Mouse (Mus musculus): ENCODE results near the gene Pigk.

The Pigk gene

GRCm38 (mm10) chr3:152733011-152733410 is 19.1 kb downstream of the Pigk start:
- no peak for DNase-seq (ENCODE audit: low read depth)

- DNase-seq (ENCODE audit: low read depth) = no peak
Observed at GRCm38 (mm10) chr3:152733513-152733912, 19.6 kb downstream of the Pigk start.

- no peak for DNase-seq (ENCODE audit: low read depth)
Observed at GRCm38 (mm10) chr3:152734100-152734499, 20.2 kb downstream of the Pigk start.

GRCm38 (mm10) chr3:152735601-152736250 is 21.8 kb downstream of the Pigk start:
- no peak for DNase-seq (ENCODE audit: low read depth)

- DNase-seq (ENCODE audit: low read depth) = no peak
Observed at GRCm38 (mm10) chr3:152744301-152744700, 30.4 kb downstream of the Pigk start.

GRCm38 (mm10) chr3:152745611-152746010 is 31.7 kb downstream of the Pigk start:
- DNase-seq (ENCODE audit: low read depth) = no peak

- peak; percentile 77 for DNase-seq (ENCODE audit: low read depth)
Observed at GRCm38 (mm10) chr3:152749461-152749871, 35.6 kb downstream of the Pigk start.

GRCm38 (mm10) chr3:152749881-152750280 is 36.0 kb downstream of the Pigk start:
- DNase-seq (ENCODE audit: low read depth) = no peak

- DNase-seq (ENCODE audit: low read depth) = no peak
Observed at GRCm38 (mm10) chr3:152752911-152753310, 39.0 kb downstream of the Pigk start.

- DNase-seq (ENCODE audit: low read depth) = no peak
Observed at GRCm38 (mm10) chr3:152753345-152753744, 39.4 kb downstream of the Pigk start.

GRCm38 (mm10) chr3:152753920-152754764 is 40.2 kb downstream of the Pigk start:
- no peak for DNase-seq (ENCODE audit: low read depth)

GRCm38 (mm10) chr3:152755515-152755914 is 41.6 kb downstream of the Pigk start:
- DNase-seq (ENCODE audit: low read depth) = no peak

GRCm38 (mm10) chr3:152756896-152757295 is 43.0 kb downstream of the Pigk start:
- DNase-seq (ENCODE audit: low read depth) = no peak

- no peak for DNase-seq (ENCODE audit: low read depth)
Observed at GRCm38 (mm10) chr3:152757464-152758393, 43.8 kb downstream of the Pigk start.

- DNase-seq (ENCODE audit: low read depth) = no peak
Observed at GRCm38 (mm10) chr3:152758500-152759032, 44.7 kb downstream of the Pigk start.

GRCm38 (mm10) chr3:152761116-152761515 is 47.2 kb downstream of the Pigk start:
- DNase-seq (ENCODE audit: low read depth) = peak; percentile 79

GRCm38 (mm10) chr3:152761661-152762060 is 47.8 kb downstream of the Pigk start:
- DNase-seq (ENCODE audit: low read depth) = peak; percentile 49

GRCm38 (mm10) chr3:152762302-152762701 is 48.4 kb downstream of the Pigk start:
- DNase-seq (ENCODE audit: low read depth) = peak; percentile 13

- peak; percentile 69 for DNase-seq (ENCODE audit: low read depth)
Observed at GRCm38 (mm10) chr3:152763139-152763882, 49.4 kb downstream of the Pigk start.

GRCm38 (mm10) chr3:152764516-152765312 is 50.8 kb downstream of the Pigk start:
- DNase-seq (ENCODE audit: low read depth) = no peak

All from induced T-regulatory cell, adult 2 months (primary cell).